Mouse (Mus musculus): ENCODE measurements at regions not wholly inside any gene's neighbourhood (a gene's known extent, or its start where the extent isn't known, plus 50 kb on each side); places are given as distances from the start of the nearest gene placed in this dataset.

DNA sequence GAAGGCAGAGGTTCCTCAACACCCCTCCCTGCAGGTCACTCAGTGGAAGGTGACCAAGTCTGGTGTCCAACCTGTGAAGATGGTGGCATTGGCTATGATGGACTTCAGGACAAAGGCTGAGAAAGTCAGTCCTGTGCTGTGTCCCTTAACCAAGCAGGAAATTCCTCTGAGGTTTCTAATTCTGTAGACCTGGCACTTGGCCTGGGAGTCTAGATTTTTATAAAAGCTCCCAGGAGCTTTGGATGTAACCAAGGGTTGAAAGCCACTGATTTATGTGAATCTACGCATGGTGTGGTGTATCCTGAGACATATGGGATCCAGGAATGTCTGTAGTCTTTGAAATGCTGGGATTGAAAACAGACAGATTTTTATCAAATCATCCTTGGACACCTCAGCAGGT, 498.8 kb upstream of the Tbx3 start:
- Histone ChIP-seq H3K4me1 (no peaks in the 10 kb centered on the region), H3K27ac (no peak overlapping the region), H3K4me2 (replicated peaks) (no peak overlapping the region), H3K9ac (no peak overlapping the region), H3K4me3 (no peak overlapping the region), H3K36me3 (no peaks in the 10 kb centered on the region), H3K27me3 (replicated peaks) (no peaks in the 10 kb centered on the region), H3K9me3 (no peaks in the 10 kb centered on the region)
- WGBS: 72% methylated on average over 1 of the region's 1 CpGs
- ATAC-seq (ENCODE audit: low FRiP score, low read depth): no peak

GRCm38 (mm10) chr5:119178805-119179204, 491.7 kb upstream of the Tbx3 start:
- H3K4me2 ChIP-seq (replicated peaks): no peak overlapping the region; the same call in 1 of the 2 replicates
- no peaks in the 10 kb centered on the region for H3K9me3 ChIP-seq

DNA sequence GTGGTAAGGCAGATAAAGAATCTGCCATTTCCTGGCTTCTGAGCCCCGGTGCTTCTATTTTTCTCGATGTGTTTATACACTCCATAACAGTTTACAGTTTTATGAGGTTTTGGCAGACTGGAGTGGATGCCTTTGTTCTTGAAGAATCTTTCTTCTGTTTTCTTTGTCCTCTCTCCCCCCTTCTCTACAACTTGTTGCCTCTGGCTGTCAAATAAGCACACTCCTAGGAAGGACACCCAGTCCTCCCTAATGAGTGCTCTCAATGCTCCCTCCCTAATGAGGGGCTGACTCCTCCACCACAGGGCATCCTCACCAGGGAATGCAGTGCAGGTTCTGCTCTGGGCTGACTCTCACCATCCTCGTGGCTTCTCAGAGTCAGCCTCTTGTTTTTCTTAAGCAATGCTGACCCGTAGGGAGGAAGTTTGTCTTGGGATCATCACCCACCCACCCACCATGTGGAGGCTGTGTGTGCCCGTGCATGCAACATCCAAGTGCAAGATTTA, 486.9 kb upstream of the Tbx3 start:
- H3K36me3 ChIP-seq: no peaks in the 10 kb centered on the region
- WGBS: 68% methylated on average over 5 of the region's 5 CpGs
- peaks cover 5% of the 10 kb centered on the region for H3K4me1 ChIP-seq
- H3K27me3 ChIP-seq (replicated peaks): no peaks in the 10 kb centered on the region
- H3K4me3 ChIP-seq: no peak overlapping the region
- H3K27ac ChIP-seq: no peak overlapping the region
- H3K4me2 ChIP-seq (replicated peaks): no peak overlapping the region
- no peaks in the 10 kb centered on the region for H3K9me3 ChIP-seq
- ATAC-seq (ENCODE audit: low FRiP score, low read depth): no peak
- no peak overlapping the region for H3K9ac ChIP-seq

More at GRCm38 (mm10) chr5:119178805-119179204, 491.7 kb upstream of the Tbx3 start:
- H3K4me1 ChIP-seq: peaks cover 8% of the 10 kb centered on the region
- H3K36me3 ChIP-seq: no peaks in the 10 kb centered on the region
- H3K27ac ChIP-seq: no peak overlapping the region
- no peak overlapping the region for H3K4me3 ChIP-seq
- WGBS: 19% methylated on average over 9 of the region's 9 CpGs
- no peaks in the 10 kb centered on the region for H3K27me3 ChIP-seq (replicated peaks)
- H3K9ac ChIP-seq: no peak overlapping the region
- ATAC-seq (ENCODE audit: low FRiP score, low read depth): no peak

GRCm38 (mm10) chr5:119186611-119187010, 483.9 kb upstream of the Tbx3 start:
- no peaks in the 10 kb centered on the region for H3K9me3 ChIP-seq
- no peaks in the 10 kb centered on the region for H3K36me3 ChIP-seq
- H3K4me2 ChIP-seq (replicated peaks): no peak overlapping the region
- ATAC-seq (ENCODE audit: low FRiP score, low read depth): no peak
- no peaks in the 10 kb centered on the region for H3K4me1 ChIP-seq
- no peak overlapping the region for H3K27ac ChIP-seq
- H3K9ac ChIP-seq: no peak overlapping the region
- H3K4me3 ChIP-seq: no peak overlapping the region
- 73% methylated on average over 3 of the region's 3 CpGs for WGBS
- H3K27me3 ChIP-seq (replicated peaks): no peaks in the 10 kb centered on the region

GRCm38 (mm10) chr5:119188476-119188875, 482.0 kb upstream of the Tbx3 start:
- Histone ChIP-seq H3K4me2 (replicated peaks) (no peak overlapping the region), H3K36me3 (no peaks in the 10 kb centered on the region), H3K4me3 (no peak overlapping the region), H3K27me3 (replicated peaks) (no peaks in the 10 kb centered on the region), H3K9me3 (no peaks in the 10 kb centered on the region), H3K27ac (no peak overlapping the region), H3K9ac (no peak overlapping the region), H3K4me1 (no peaks in the 10 kb centered on the region)
- no peak for ATAC-seq (ENCODE audit: low FRiP score, low read depth)
- 33% methylated on average over 6 of the region's 6 CpGs for WGBS

DNA sequence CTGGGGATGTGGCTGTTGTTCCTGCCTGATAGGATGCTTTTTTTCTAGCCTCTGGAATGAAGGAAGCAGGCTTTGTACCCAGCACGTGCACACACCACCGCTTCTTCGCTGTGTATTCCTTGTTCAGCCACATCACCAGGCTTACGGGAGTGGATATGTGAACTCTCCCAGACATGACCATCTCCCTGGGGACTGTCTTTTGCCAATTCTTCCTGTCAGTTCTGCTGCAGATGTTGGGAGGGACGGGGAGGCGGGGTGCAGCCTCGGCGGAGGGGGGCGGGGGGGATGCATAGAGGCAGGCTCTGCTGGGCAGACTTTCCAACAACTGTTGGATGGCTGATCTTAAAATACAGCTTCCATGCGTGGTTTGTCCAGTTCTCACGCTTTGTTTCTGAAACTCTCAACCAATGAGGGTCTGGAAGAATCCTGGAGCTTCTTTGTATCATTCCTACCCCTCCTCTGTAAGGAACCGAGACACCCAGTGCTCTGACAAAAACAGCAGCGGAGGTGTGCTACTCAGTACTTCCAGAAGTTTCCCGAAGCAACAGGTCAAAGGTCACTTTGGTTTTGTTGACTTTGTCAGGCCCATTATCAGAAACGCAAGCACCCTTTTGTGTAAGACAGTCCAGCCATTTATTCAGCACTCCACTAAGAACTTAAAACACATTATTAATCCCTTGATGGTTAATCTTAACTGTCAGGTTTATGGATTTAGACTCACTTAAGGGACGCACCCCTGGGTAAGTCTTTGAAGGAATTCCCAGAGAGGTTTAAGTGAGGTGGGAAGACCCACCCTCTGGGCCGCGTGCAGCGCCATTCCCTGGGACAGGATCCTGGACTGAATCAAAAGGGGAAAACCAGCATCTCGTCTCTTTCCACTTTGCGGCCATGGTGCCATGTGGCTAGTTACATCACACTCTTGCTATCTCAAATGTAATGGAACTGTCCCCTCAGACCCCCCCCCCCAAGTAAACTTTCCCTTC, 476.5 kb upstream of the Tbx3 start:
- H3K27ac ChIP-seq: no peak overlapping the region
- WGBS: 55% methylated on average over 21 of the region's 21 CpGs
- H3K36me3 ChIP-seq: no peaks in the 10 kb centered on the region
- H3K4me3 ChIP-seq: no peak overlapping the region
- no peak overlapping the region for H3K4me2 ChIP-seq (replicated peaks)
- no peaks in the 10 kb centered on the region for H3K9me3 ChIP-seq
- no peaks in the 10 kb centered on the region for H3K4me1 ChIP-seq
- H3K9ac ChIP-seq: no peak overlapping the region
- ATAC-seq (ENCODE audit: low FRiP score, low read depth): no peak
- H3K27me3 ChIP-seq (replicated peaks): no peaks in the 10 kb centered on the region

DNA sequence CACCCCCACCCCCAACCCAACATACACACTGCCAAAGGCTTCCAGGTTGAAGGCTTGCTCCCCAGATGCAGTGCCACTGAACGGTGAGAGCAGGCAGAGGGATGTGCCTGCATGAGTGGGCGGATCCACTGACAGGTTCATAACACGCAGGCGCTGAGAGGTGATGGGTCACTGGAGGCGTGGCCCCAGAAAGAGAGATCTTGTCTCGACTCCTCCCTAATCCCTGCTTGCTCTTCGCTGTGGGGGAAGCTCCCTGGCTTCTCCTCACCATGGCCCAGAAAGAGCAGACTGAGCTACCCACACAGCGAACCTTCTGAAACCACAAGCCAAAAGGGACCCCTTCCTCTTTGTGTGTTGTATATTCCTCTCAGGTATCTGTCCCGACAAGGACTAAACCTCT, 470.6 kb upstream of the Tbx3 start:
- no peaks in the 10 kb centered on the region for H3K36me3 ChIP-seq
- no peaks in the 10 kb centered on the region for H3K4me1 ChIP-seq
- no peak overlapping the region for H3K9ac ChIP-seq
- H3K27me3 ChIP-seq (replicated peaks): no peaks in the 10 kb centered on the region
- no peak overlapping the region for H3K4me2 ChIP-seq (replicated peaks)
- ATAC-seq (ENCODE audit: low FRiP score, low read depth): no peak
- no peaks in the 10 kb centered on the region for H3K9me3 ChIP-seq
- H3K4me3 ChIP-seq: no peak overlapping the region
- no peak overlapping the region for H3K27ac ChIP-seq
- WGBS: 65% methylated on average over 9 of the region's 9 CpGs

DNA sequence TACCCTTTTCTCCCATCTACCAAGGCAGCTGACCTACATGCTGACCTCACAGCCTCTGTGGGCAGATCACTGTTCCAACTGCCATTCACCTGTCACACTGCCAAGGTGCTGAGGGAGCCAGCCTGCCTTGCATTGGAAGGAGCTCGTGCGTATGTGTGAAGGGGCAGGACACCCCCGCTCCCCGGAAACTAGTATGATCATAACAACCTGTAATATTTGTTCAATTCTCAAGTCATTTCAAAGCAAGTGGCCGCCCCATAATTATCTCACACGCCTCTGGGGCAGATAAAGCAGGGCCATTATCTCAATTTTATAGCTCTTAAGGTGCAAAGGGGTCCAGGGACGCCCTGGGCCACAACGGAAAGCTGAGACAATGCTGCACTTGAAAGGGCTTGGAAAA, 469.2 kb upstream of the Tbx3 start:
- no peaks in the 10 kb centered on the region for H3K36me3 ChIP-seq
- H3K9me3 ChIP-seq: no peaks in the 10 kb centered on the region
- no peak overlapping the region for H3K4me3 ChIP-seq
- no peak for ATAC-seq (ENCODE audit: low FRiP score, low read depth)
- H3K4me1 ChIP-seq: no peaks in the 10 kb centered on the region
- H3K27me3 ChIP-seq (replicated peaks): no peaks in the 10 kb centered on the region
- no peak overlapping the region for H3K4me2 ChIP-seq (replicated peaks)
- H3K27ac ChIP-seq: no peak overlapping the region
- WGBS: 49% methylated on average over 8 of the region's 8 CpGs
- H3K9ac ChIP-seq: no peak overlapping the region

GRCm38 (mm10) chr5:119204736-119205135, 465.7 kb upstream of the Tbx3 start:
- Histone ChIP-seq H3K4me1 (no peaks in the 10 kb centered on the region), H3K4me3 (no peak overlapping the region), H3K9me3 (peaks cover 9% of the 10 kb centered on the region), H3K27me3 (replicated peaks) (no peaks in the 10 kb centered on the region), H3K9ac (no peak overlapping the region), H3K27ac (no peak overlapping the region), H3K4me2 (replicated peaks) (no peak overlapping the region), H3K36me3 (no peaks in the 10 kb centered on the region)
- 70% methylated on average over 2 of the region's 2 CpGs for WGBS
- no peak for ATAC-seq (ENCODE audit: low FRiP score, low read depth)

GRCm38 (mm10) chr5:119208077-119208476, 462.4 kb upstream of the Tbx3 start:
- no peak for ATAC-seq (ENCODE audit: low FRiP score, low read depth)
- Histone ChIP-seq H3K4me2 (replicated peaks) (no peak overlapping the region), H3K27ac (no peak overlapping the region), H3K36me3 (no peaks in the 10 kb centered on the region), H3K4me3 (no peak overlapping the region), H3K9ac (no peak overlapping the region), H3K27me3 (replicated peaks) (no peaks in the 10 kb centered on the region), H3K4me1 (no peaks in the 10 kb centered on the region), H3K9me3 (peaks cover 14% of the 10 kb centered on the region)
- 73% methylated on average over 13 of the region's 13 CpGs for WGBS

DNA sequence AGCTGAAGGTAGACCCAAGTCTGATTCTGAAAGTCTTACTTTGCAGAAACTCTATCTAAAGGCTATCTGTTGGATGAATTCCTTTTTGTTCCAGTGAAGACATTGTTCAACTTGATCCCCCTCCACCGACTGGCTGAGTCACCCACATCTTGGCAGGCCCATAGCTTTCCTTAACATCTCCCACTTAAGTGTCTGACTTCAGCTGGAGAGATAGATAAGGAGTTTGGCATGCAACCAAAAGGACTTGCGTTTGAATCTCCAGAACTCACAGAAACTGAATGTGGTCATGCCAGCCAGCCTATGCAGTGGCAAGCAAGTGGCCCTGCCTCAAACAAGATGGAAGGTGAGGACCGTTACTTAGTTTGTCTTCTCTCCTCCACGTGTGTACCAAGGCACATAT, 457.3 kb upstream of the Tbx3 start:
- H3K4me3 ChIP-seq: no peak overlapping the region
- no peak overlapping the region for H3K27ac ChIP-seq
- H3K36me3 ChIP-seq: no peaks in the 10 kb centered on the region
- 75% methylated on average over 4 of the region's 4 CpGs for WGBS
- H3K4me1 ChIP-seq: no peaks in the 10 kb centered on the region
- H3K9ac ChIP-seq: no peak overlapping the region
- ATAC-seq (ENCODE audit: low FRiP score, low read depth): no peak
- H3K27me3 ChIP-seq (replicated peaks): no peaks in the 10 kb centered on the region
- no peak overlapping the region for H3K4me2 ChIP-seq (replicated peaks)
- H3K9me3 ChIP-seq: peaks cover 14% of the 10 kb centered on the region

DNA sequence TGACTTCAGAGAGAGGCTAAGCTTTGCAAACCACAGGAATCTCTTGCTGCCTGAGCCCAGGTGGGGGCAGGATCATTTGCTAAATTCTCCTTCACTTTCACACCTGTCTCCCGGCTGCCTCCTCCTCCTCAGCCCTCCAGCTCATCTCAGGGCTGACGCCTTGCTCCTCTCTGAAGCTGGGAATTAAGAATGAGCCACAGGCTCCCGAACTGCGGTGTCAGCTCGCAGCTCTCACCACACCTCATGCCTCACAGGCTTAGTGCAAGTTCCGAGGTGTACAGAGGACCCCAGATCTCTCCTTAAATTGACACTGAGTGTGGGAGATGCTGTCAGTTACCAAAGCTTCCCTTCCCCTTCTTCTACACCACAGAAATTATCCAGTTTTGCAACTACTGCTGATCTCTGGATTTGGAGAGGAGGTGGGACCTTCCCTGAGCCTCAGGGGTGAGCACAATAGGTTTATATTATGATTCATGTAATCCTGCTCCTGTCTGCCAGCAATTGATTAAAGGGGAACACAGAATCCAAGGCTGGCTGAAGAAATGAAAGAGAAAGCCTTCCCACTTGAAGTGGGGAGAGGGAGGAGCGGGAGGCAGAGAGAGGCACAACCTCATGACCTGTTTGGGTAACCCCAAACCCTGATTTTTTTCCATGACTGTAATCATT, 456.6 kb upstream of the Tbx3 start:
- Histone ChIP-seq H3K27ac (no peak overlapping the region), H3K4me1 (no peaks in the 10 kb centered on the region), H3K4me3 (no peak overlapping the region), H3K4me2 (replicated peaks) (no peak overlapping the region), H3K9ac (no peak overlapping the region), H3K36me3 (no peaks in the 10 kb centered on the region), H3K27me3 (replicated peaks) (no peaks in the 10 kb centered on the region), H3K9me3 (peaks cover 14% of the 10 kb centered on the region)
- 66% methylated on average over 7 of the region's 7 CpGs for WGBS
- no peak for ATAC-seq (ENCODE audit: low FRiP score, low read depth)
